Mouse (Mus musculus) monocyte, adult 5-6 weeks (primary cell): Measurements from ENCODE around the gene Tead4. TPM values are rescaled to one million over a fixed set of nuclear protein-coding genes. Genes with fewer than 3 reads are reported as not detected.
A peak's percentile ranks its signal among the peaks of the same experiment; 100 is the strongest.
"Not testable (repeated sequence)": the region's sequence is repeated elsewhere in the genome, so short reads cannot be mapped to it uniquely, and the experiment has no call there.

Experiments used
- ATAC-seq: fragments of 153-309, 156-312 bp; replicated peaks from 2 replicates; pipeline ENCODE4 v1.8.0; 2017; ENCODE audit warnings: mild to moderate bottlenecking; ENCODE audit not compliant: low TSS enrichment, insufficient number of reproducible peaks, severe bottlenecking, poor library complexity, low FRiP score
- total RNA-seq: library from RNA; stranded (forward); fragments of 200-1000, 200-491, 200-594 nt; gene quantifications from 3 replicates; pipeline ENCODE4 v1.2.3, GENCODE M21; 2017

Gene Tead4
- not detected in 3 replicates for total RNA-seq

- no peak for ATAC-seq
These were observed at the start of gene Tead4 for GRCm38 (mm10) chr6:128300134-128301001. TSS of gene Tead4 (minus strand) at chr6:128300823.

- no peak for ATAC-seq
These were observed 49.1 kb upstream of the Tead4 start for GRCm38 (mm10) chr6:128349711-128350110.

- ATAC-seq, result no peak
These were observed 46.2 kb upstream of the Tead4 start for GRCm38 (mm10) chr6:128346782-128347181.

GRCm38 (mm10) chr6:128345623-128346022 is 45.0 kb upstream of the Tead4 start:
- ATAC-seq, result peak; percentile 68; the same call in 1 of the 2 replicates

- no peak for ATAC-seq
These were observed 41.5 kb upstream of the Tead4 start for GRCm38 (mm10) chr6:128341956-128342723.

GRCm38 (mm10) chr6:128338876-128339275 is 38.3 kb upstream of the Tead4 start:
- no peak for ATAC-seq

GRCm38 (mm10) chr6:128337467-128337866 is 36.8 kb upstream of the Tead4 start:
- ATAC-seq, result no peak

- ATAC-seq, result peak; percentile 58; the same call in 1 of the 2 replicates
These were observed 33.9 kb upstream of the Tead4 start for GRCm38 (mm10) chr6:128334397-128335124.

- peak; percentile 76; the same call in 1 of the 2 replicates for ATAC-seq
These were observed 17.7 kb upstream of the Tead4 start for GRCm38 (mm10) chr6:128318317-128318716.

- ATAC-seq, result no peak
These were observed 15.0 kb upstream of the Tead4 start for GRCm38 (mm10) chr6:128315597-128315996.

GRCm38 (mm10) chr6:128314796-128315195 is 14.2 kb upstream of the Tead4 start:
- ATAC-seq, result no peak

GRCm38 (mm10) chr6:128308311-128308710 is 7.7 kb upstream of the Tead4 start:
- no peak for ATAC-seq

- ATAC-seq, result no peak
These were observed 4.2 kb upstream of the Tead4 start for GRCm38 (mm10) chr6:128304801-128305200.

- not testable (repeated sequence) for ATAC-seq
These were observed 2.0 kb upstream of the Tead4 start for GRCm38 (mm10) chr6:128302640-128303039.

GRCm38 (mm10) chr6:128301891-128302290 is 1.3 kb upstream of the Tead4 start:
- ATAC-seq, result no peak

GRCm38 (mm10) chr6:128301458-128301857 is 835 bp upstream of the Tead4 start:
- no peak for ATAC-seq

- no peak for ATAC-seq
These were observed 1.1 kb downstream of the Tead4 start for GRCm38 (mm10) chr6:128299292-128300133.

- ATAC-seq, result no peak
These were observed 2.4 kb downstream of the Tead4 start for GRCm38 (mm10) chr6:128298246-128298645.
